Mouse (Mus musculus) hindbrain, embryonic 16.5 days (tissue): ENCODE results near the gene Pcid2. TPM values are rescaled to one million over a fixed set of nuclear protein-coding genes. Genes with fewer than 3 reads are reported as not detected.

ENCODE experiments used
- ATAC-seq: fragments of 200-750 bp; cut with Nextera tagmentation; 2 replicates; pipeline ENCODE4 v1.8.0; 2017; ENCODE audit warnings: moderate TSS enrichment, moderate library complexity
- H3K27ac ChIP-seq: fragments of 300-500 bp; sonication (generic); 2 replicates; pipeline ENCODE4 v1.5.1; 2014; ENCODE audit warnings: low read depth, mild to moderate bottlenecking, control low read depth, low read length, moderate library complexity
- H3K27me3 ChIP-seq: fragments of 300-500 bp; sonication (generic); replicated peaks from 2 replicates; pipeline ENCODE4 v1.6.1; 2014; ENCODE audit warnings: low read length; ENCODE audit not compliant: control insufficient read depth, insufficient read depth
- H3K36me3 ChIP-seq: fragments of 300-500 bp; sonication (generic); 2 replicates; pipeline ENCODE4 v1.6.1; 2014; ENCODE audit warnings: mild to moderate bottlenecking, low read length, moderate library complexity, mixed read lengths; ENCODE audit not compliant: control insufficient read depth, insufficient read depth
- H3K4me1 ChIP-seq: fragments of 300-500 bp; sonication (generic); 2 replicates; pipeline ENCODE4 v1.6.1; 2014; ENCODE audit warnings: low read depth, low read length; ENCODE audit not compliant: control insufficient read depth, insufficient read depth
- H3K4me2 ChIP-seq: fragments of 300-500 bp; sonication (generic); 2 replicates; pipeline ENCODE4 v1.6.1; 2014; ENCODE audit warnings: mild to moderate bottlenecking, low read length, control low read depth, moderate library complexity
- H3K4me3 ChIP-seq: fragments of 300-500 bp; sonication (generic); 2 replicates; pipeline ENCODE4 v1.5.1; 2014; ENCODE audit warnings: mild to moderate bottlenecking, low read length, control low read depth, moderate library complexity
- H3K9ac ChIP-seq: fragments of 300-500 bp; sonication (generic); 2 replicates; pipeline ENCODE4 v1.6.1; 2014; ENCODE audit warnings: low read depth, mild to moderate bottlenecking, control low read depth, low read length, moderate library complexity
- H3K9me3 ChIP-seq: fragments of 300-500 bp; sonication (generic); 2 replicates; pipeline ENCODE4 v1.6.1; 2014; ENCODE audit warnings: mild to moderate bottlenecking, low read length, moderate library complexity; ENCODE audit not compliant: control insufficient read depth
- WGBS: fragments of 180-500 bp; shearing (Covaris S2); extraction: QIAGEN DNeasy Blood & Tissue Kit; methylation state at CpG from one replicate; pipeline ENCODE4 v1.1.7; 2014; 5-methylcytosine and 5-hydroxymethylcytosine counted together
- polyA plus RNA-seq: library from polyadenylated mRNA; unstranded; fragments of >200 nt; fragmentation: Nextera tagmentation; extraction: Ambion mirVana; gene quantifications from 2 replicates; pipeline ENCODE4 v1.2.1, GENCODE M21; 2015

Gene Pcid2
- polyA plus RNA-seq, 1 experiment from 2014 or later, result 36.8 TPM

DNA sequence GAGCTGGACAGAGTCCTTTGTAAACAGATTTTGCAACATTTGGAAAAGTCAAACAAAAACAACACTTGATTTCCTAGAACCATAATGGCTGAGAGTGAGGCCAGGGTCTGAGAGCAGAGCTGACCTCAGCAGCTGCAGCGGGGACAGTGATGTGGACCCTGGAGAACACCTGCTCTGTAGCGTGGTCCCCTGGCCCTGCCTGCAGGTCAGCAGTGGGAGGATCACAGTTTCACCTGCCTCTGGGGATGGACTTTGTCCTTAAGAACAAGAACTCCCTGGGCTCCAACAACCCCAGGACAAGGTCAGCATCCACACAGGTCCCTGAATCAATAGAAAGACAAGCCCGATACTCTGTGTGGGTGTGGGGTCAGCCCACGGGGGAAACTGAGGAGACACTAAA is 47.9 kb downstream of the Pcid2 start:
- Histone ChIP-seq H3K27me3 (no peaks in the 10 kb centered on the region), H3K4me2 (no peak overlapping the region), H3K4me3 (no peak overlapping the region), H3K4me1 (no peaks in the 10 kb centered on the region), H3K9me3 (no peaks in the 10 kb centered on the region), H3K27ac (no peak overlapping the region), H3K36me3 (no peaks in the 10 kb centered on the region), H3K9ac (no peak overlapping the region)
- 86% methylated on average over 4 of the region's 4 CpGs for WGBS
- ATAC-seq, result no peak

- H3K27me3 ChIP-seq, result no peaks in the 10 kb centered on the region
- no peak overlapping the region for H3K4me2 ChIP-seq
- no peak for ATAC-seq
- WGBS, result 72% methylated on average over 10 of the region's 10 CpGs
- no peaks in the 10 kb centered on the region; the same call in 1 of the 2 replicates for H3K9me3 ChIP-seq
- H3K36me3 ChIP-seq, result no peaks in the 10 kb centered on the region
- H3K27ac ChIP-seq, result no peak overlapping the region
- no peak overlapping the region for H3K4me3 ChIP-seq
- H3K4me1 ChIP-seq, result no peaks in the 10 kb centered on the region
- no peak overlapping the region for H3K9ac ChIP-seq
Measured at GRCm38 (mm10) chr8:13050550-13050949, 54.7 kb downstream of the Pcid2 start.

GRCm38 (mm10) chr8:13047652-13048051 is 57.6 kb downstream of the Pcid2 start:
- no peaks in the 10 kb centered on the region for H3K27me3 ChIP-seq
- no peak overlapping the region for H3K4me3 ChIP-seq
- no peaks in the 10 kb centered on the region; the same call in 1 of the 2 replicates for H3K9me3 ChIP-seq
- ATAC-seq, result no peak
- H3K27ac ChIP-seq, result no peak overlapping the region
- 54% methylated on average over 5 of the region's 5 CpGs for WGBS
- no peaks in the 10 kb centered on the region for H3K36me3 ChIP-seq
- no peak overlapping the region for H3K4me2 ChIP-seq
- H3K4me1 ChIP-seq, result no peaks in the 10 kb centered on the region
- no peak overlapping the region for H3K9ac ChIP-seq

DNA sequence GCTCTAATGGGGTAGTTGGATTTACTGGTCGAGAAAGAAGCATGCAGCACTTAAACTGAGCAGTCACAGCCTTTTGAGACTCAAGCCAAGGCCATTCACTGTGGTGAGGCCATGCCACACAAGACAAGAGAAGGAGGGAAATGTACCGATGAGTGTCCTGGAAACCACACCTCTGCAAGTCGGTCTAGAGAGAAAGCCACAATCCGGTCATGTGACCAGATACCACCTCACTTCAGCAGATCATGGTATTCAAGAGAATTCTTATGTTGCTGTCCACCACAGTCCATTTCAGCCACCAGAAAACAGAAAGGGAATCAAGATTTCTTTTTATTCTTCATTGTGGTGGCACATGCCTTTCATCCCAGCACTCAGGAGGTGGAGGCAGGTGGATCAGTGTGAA is 63.8 kb downstream of the Pcid2 start:
- Histone ChIP-seq H3K4me2 (no peak overlapping the region), H3K36me3 (no peaks in the 10 kb centered on the region), H3K4me3 (no peak overlapping the region), H3K9me3 (no peaks in the 10 kb centered on the region), H3K27me3 (no peaks in the 10 kb centered on the region), H3K27ac (no peak overlapping the region), H3K4me1 (no peaks in the 10 kb centered on the region), H3K9ac (no peak overlapping the region)
- 89% methylated on average over 4 of the region's 4 CpGs for WGBS
- ATAC-seq, result no peak

- Histone ChIP-seq H3K9ac (no peak overlapping the region), H3K4me1 (no peaks in the 10 kb centered on the region), H3K4me2 (no peak overlapping the region), H3K4me3 (no peak overlapping the region), H3K36me3 (no peaks in the 10 kb centered on the region), H3K27me3 (no peaks in the 10 kb centered on the region), H3K27ac (no peak overlapping the region), H3K9me3 (no peaks in the 10 kb centered on the region)
- no peak for ATAC-seq
- 78% methylated on average over 6 of the region's 6 CpGs for WGBS
Measured at GRCm38 (mm10) chr8:13039054-13039453, 66.2 kb downstream of the Pcid2 start.

DNA sequence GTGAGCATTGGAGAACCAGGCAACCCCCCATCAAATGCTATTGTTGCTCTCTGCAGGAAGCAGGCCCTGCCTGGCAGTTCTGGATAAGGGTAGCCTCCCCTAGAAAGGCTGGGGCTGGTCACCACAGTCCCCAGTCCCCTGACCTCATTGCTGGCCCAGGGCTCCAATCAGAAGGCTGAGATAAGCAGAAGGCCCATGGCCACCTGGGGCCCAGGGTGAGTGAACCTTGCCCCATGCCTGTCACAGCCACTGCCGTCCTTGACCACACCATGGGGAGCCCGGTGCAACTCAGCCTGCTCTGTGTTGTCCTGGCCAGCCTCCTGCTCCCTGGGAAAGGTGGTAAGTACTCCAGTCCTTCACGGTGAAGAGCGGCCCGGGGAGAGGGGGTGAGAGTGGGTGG is 67.7 kb downstream of the Pcid2 start:
- Histone ChIP-seq H3K27me3 (no peaks in the 10 kb centered on the region), H3K9ac (no peak overlapping the region), H3K4me1 (no peaks in the 10 kb centered on the region), H3K9me3 (no peaks in the 10 kb centered on the region), H3K27ac (no peak overlapping the region), H3K36me3 (no peaks in the 10 kb centered on the region), H3K4me2 (no peak overlapping the region), H3K4me3 (no peak overlapping the region)
- 30% methylated on average over 5 of the region's 5 CpGs for WGBS
- ATAC-seq, result no peak

DNA sequence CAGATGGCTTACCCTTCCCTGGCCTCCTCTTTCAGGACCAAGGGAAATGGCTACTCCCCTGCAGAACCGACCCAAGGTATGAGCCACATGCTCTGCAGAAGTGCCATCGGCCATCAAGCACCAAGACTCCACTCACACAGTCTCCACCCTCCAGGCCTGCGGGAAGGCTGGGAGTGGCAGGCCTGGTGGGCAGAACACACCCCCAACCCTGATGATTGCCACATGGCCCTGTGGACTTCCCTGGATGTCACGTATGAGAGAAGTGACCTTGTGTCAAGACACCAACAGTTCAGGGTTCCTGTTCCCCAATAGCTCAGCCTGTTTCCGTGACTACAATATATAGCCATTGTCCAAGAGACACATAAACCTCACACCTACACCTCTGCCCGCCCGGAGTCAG is 68.2 kb downstream of the Pcid2 start, which contains the start of gene F10:
Gene F10 (plus strand): TSS at position 294 of the 400 bp plus-strand sequence.
- no peaks in the 10 kb centered on the region for H3K4me1 ChIP-seq
- no peaks in the 10 kb centered on the region for H3K9me3 ChIP-seq
- H3K27ac ChIP-seq, result no peak within 1 kb of the TSS
- no peaks in the 10 kb centered on the region for H3K27me3 ChIP-seq
- 76% methylated on average over 7 of the region's 7 CpGs for WGBS
- no peak within 1 kb of the TSS for H3K4me3 ChIP-seq
- ATAC-seq, result no peak
- no peaks in the 10 kb centered on the region for H3K36me3 ChIP-seq
- no peak within 1 kb of the TSS for H3K9ac ChIP-seq
- no peak within 1 kb of the TSS for H3K4me2 ChIP-seq

DNA sequence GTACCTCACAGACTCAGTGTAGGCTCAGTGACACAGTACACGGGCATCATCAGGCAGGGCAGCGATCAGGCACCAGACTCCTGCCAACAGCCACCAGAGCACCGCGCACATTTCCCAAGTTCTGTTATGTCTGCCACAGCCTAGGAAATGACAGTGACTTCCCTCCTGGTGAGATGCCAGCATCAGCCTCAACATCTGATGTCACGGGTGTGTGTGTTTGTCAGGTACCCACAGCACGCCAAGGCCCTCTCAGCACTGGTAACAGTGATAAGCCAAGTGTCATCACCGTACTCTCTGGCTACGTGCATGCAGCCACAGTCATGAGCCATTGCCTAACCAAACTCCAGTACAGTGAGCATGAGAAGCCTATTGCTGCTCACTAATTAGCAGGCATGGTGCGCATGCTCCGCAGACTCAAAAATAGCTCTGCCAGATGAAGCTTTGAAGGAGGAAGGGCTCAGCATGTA is 68.9 kb downstream of the Pcid2 start:
- Histone ChIP-seq H3K4me1 (no peaks in the 10 kb centered on the region), H3K36me3 (no peaks in the 10 kb centered on the region), H3K4me3 (no peak overlapping the region), H3K9me3 (no peaks in the 10 kb centered on the region), H3K4me2 (no peak overlapping the region), H3K9ac (no peak overlapping the region), H3K27ac (no peak overlapping the region), H3K27me3 (no peaks in the 10 kb centered on the region)
- ATAC-seq, result no peak
- WGBS, result 85% methylated on average over 10 of the region's 10 CpGs

DNA sequence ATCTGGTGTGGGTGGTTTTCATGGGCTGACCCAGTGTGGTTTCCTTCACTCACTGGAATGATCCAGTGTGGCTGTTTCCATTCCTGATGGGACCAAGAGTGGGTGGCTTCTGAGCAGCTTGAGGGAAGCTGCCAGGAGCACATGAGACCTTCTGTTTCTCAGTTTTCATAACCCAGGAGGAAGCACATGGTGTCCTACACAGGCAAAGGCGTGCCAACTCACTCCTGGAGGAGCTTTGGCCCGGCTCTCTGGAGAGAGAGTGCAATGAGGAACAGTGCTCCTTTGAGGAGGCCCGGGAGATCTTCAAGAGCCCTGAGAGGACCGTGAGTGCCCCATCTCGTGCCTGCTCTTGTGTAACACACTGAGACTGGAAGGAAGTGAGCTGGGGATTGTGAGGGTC is 76.8 kb downstream of the Pcid2 start:
- no peak for ATAC-seq
- WGBS, result 70% methylated on average over 5 of the region's 5 CpGs

GRCm38 (mm10) chr8:13027615-13028014 is 77.6 kb downstream of the Pcid2 start:
- Histone ChIP-seq H3K9ac (no peak overlapping the region), H3K4me3 (no peak overlapping the region), H3K4me1 (no peaks in the 10 kb centered on the region), H3K9me3 (no peaks in the 10 kb centered on the region), H3K27ac (no peak overlapping the region), H3K36me3 (no peaks in the 10 kb centered on the region), H3K27me3 (no peaks in the 10 kb centered on the region), H3K4me2 (no peak overlapping the region)
- 87% methylated on average over 5 of the region's 5 CpGs for WGBS
- ATAC-seq, result no peak

More for the DNA sequence above, 76.8 kb downstream of the Pcid2 start:
- Histone ChIP-seq H3K27me3 (no peaks in the 10 kb centered on the region), H3K9me3 (no peaks in the 10 kb centered on the region), H3K4me3 (no peak overlapping the region), H3K4me1 (no peaks in the 10 kb centered on the region), H3K9ac (no peak overlapping the region), H3K27ac (no peak overlapping the region), H3K4me2 (no peak overlapping the region), H3K36me3 (no peaks in the 10 kb centered on the region)
